Mouse (Mus musculus): Measurements from ENCODE around the gene Dkk3. TPM values are rescaled to one million over a fixed set of nuclear protein-coding genes. Genes with fewer than 3 reads are reported as not detected.

The Dkk3 gene
- total RNA-seq, 2 experiments from 2014 or later = 136 to 236 TPM

DNA sequence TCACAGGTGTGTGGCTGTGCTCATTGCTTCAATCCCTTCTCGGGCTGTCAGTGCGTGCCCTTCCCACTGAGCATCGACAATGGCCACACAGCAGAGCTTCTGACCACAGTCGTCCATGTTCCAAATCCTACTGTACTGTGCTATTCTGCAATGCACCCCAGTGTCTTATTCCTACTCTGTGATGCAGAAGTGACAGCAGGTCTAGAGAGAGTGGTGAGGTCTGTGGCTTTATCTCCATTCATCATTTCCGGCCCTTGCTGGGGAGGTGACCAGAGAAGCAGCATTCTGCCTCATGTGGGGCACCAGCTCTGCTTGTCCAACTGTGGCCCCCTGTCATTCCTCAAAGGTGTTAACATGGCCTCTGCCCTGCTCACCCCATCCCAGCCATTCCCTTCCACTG lies 22.3 kb downstream of the Dkk3 start:
- DNase-seq (ENCODE audit: low spot score in 2 of 2) = no peak
- intact Hi-C loops (cut with DNase I) = no loop called here

GRCm38 (mm10) chr7:112135161-112135560 lies 23.7 kb downstream of the Dkk3 start:
- no peak for DNase-seq (ENCODE audit: low spot score in 2 of 2)
- intact Hi-C loops (cut with DNase I) = no loop called here

DNA sequence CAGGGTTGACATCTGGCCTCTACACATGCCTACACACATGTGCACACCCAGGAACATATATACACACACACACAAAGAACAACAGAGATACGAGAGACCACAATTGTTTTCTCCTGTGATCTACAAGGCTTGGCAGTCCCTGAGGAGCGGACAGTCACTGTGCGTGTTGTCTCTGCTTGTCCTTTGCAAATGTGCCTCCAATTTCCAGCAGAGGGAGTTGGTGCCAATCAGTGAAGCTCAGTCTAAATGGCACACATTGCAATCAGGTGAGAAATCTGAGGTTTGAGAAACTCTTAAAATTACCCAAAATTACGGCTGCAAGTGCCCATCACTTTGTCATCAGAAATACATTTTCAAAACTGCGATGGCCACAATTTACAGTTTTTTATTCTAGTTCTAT lies 25.6 kb downstream of the Dkk3 start:
- intact Hi-C loops (cut with DNase I) = no loop called here
- DNase-seq (ENCODE audit: low spot score in 2 of 2) = no peak

DNA sequence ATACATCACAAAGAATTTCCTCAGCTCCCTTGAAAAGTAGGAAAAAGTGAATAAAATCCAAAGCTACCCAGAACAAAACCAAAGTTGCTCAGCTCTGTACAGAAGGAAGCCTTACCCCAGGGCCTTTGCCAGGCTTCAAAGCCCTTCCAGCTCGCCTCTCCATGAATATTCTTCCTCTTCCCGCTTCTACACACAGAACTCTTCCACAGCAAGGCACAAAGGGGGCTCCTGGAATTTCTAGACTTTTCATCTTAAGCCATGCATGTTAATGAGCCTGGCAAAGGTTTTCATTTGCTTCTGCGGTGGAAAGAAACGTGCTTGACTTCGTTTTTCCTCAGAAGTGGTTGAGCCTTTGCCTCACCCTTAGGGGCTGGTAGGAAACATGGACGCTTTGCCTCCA lies 26.9 kb downstream of the Dkk3 start:
- DNase-seq (ENCODE audit: low spot score in 2 of 2) = no peak
- intact Hi-C loops (cut with DNase I) = no loop called here

GRCm38 (mm10) chr7:112130660-112131059 lies 28.2 kb downstream of the Dkk3 start:
- intact Hi-C loops (cut with DNase I) = no loop called here
- no peak for DNase-seq (ENCODE audit: low spot score in 2 of 2)

DNA sequence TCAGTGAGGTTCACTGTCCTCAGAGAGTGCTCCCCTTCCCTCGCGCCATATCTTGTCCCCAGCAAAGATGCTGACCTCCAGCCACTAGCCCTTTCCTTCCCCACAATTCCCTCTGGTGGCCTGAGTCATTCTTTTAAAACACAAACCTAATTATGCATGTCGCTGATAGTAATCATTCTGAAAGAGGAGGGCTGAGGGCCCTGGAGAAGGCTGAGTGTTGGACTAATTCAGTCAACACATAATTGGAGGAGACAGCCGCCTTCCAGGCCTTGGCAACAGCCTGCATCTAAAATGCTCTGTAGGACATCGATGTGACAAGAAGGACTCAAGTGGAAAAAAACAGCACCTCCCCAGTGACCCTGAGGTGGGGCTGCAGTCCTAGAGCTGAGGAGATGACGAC lies 29.0 kb downstream of the Dkk3 start:
- DNase-seq (ENCODE audit: low spot score in 2 of 2) = peak in 1 of 2 experiments; percentile 2
- intact Hi-C loops (cut with DNase I) = no loop called here

- intact Hi-C loops (cut with DNase I) = no loop called here
- no peak for DNase-seq (ENCODE audit: low spot score in 2 of 2)
These were observed 30.0 kb downstream of the Dkk3 start for GRCm38 (mm10) chr7:112128810-112129209.

GRCm38 (mm10) chr7:112127954-112128353 lies 30.9 kb downstream of the Dkk3 start:
- DNase-seq (ENCODE audit: low spot score in 2 of 2) = peak; percentile 33 to 55
- intact Hi-C loops (cut with DNase I) = no loop called here

- intact Hi-C loops (cut with DNase I) = no loop called here
- DNase-seq (ENCODE audit: low spot score in 2 of 2) = no peak
These were observed 31.7 kb downstream of the Dkk3 start for GRCm38 (mm10) chr7:112127085-112127637.

DNA sequence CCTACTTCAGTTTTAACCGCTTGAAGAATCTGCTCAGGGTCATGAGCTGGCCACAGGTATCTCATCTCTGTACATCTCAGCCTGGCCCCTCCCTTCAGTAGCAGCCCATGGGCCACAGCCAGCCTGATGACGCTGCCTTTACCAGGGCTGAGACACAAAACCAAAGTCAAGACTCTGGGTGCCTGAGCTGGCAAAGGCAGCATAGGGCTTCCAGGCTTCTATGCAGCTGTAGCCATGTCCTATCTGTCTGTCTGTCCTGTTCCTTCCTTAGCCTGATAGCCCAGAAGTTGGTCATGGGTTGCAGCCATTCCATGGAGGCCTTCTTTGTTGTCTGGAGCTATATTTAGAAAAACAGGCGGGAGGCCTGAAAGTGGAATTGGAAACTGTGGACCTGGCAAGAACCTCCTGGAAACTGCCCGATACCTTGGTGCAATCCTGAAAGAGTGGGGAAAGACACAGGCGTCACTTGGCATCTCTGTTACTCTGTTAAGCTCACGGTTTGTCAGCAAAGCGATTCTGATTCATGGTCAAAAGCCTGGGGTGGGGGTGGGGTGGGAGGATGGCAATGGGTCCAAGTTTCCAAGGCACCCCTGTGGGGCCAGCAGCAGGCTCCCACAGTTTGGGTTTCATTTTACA lies 33.1 kb downstream of the Dkk3 start:
- intact Hi-C loops (cut with DNase I) = no loop called here
- no peak for DNase-seq (ENCODE audit: low spot score in 2 of 2)

- peak; percentile 69 to 80 for DNase-seq (ENCODE audit: low spot score in 2 of 2)
- intact Hi-C loops (cut with DNase I) = loop anchor here (2.0 to 5.0 kb wide), 2 partner anchors 41 to 54 kb away; no protein-coding TSS in a partner anchor
These were observed 35.2 kb downstream of the Dkk3 start for GRCm38 (mm10) chr7:112123612-112124011.

DNA sequence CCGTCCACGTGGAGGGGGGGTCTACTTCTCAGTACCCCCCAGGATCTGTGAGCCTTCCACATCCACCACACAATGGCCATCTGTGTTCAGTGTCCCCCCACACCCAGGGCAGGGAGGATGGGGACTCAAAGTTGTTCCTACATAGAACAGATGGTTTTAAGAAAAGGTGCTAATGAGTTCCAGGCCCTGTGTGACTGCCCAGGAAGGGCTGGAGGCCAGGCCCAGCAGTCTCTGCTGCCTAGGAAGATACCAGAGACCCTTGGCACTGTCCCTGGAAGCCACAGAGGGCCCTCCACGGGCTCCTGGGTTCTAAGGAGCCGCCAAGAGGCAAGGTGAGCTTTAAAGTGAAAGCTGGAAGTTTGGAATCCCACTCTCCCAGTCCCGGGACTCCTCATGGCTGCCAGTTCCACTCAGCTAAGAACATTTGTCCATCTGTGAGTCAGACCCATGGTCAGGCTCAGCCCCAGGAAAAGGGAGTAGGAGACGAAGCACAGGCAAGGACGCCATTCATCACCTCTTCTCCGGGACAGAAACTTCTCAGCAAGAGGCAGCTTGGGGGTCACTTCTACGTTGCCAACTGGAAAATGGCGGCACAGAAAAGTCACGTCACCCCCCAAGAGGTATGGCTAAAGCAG lies 36.9 kb downstream of the Dkk3 start:
- no peak for DNase-seq (ENCODE audit: low spot score in 2 of 2)
- intact Hi-C loops (cut with DNase I) = loop anchor here (2.0 to 5.0 kb wide), 2 partner anchors 43 to 55 kb away; no protein-coding TSS in a partner anchor

- intact Hi-C loops (cut with DNase I) = loop anchor here (5.0 kb wide), 1 partner anchor 56 kb away; no protein-coding TSS in a partner anchor
- DNase-seq (ENCODE audit: low spot score in 2 of 2) = no peak
These were observed 37.7 kb downstream of the Dkk3 start for GRCm38 (mm10) chr7:112120861-112121810.

- intact Hi-C loops (cut with DNase I) = no loop called here
- no peak for DNase-seq (ENCODE audit: low spot score in 2 of 2)
These were observed 39.6 kb downstream of the Dkk3 start for GRCm38 (mm10) chr7:112119248-112119647.

- DNase-seq (ENCODE audit: low spot score in 2 of 2) = no peak
- intact Hi-C loops (cut with DNase I) = no loop called here
These were observed 40.8 kb downstream of the Dkk3 start for GRCm38 (mm10) chr7:112118086-112118485.

DNA sequence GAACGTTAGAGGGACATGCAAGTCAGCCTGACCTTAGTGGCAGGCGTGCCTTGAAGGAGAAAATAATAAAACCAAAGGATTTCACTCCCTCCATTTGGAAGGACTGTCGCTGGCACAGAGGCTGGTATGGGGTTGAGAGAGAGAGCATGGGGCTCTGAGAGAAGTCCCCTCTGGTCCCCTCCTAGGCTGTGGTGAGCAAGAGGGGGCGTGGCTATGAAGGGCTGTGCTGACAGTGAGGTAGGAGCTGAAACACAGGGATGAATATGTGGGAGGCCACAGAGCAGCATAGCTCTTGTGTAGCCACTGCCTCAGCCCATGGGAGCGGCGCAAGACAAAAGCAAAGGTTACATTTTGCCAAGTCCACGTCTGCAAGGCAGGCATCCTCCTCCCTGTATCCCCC lies 41.4 kb downstream of the Dkk3 start:
- intact Hi-C loops (cut with DNase I) = no loop called here
- DNase-seq (ENCODE audit: low spot score in 2 of 2) = no peak

DNA sequence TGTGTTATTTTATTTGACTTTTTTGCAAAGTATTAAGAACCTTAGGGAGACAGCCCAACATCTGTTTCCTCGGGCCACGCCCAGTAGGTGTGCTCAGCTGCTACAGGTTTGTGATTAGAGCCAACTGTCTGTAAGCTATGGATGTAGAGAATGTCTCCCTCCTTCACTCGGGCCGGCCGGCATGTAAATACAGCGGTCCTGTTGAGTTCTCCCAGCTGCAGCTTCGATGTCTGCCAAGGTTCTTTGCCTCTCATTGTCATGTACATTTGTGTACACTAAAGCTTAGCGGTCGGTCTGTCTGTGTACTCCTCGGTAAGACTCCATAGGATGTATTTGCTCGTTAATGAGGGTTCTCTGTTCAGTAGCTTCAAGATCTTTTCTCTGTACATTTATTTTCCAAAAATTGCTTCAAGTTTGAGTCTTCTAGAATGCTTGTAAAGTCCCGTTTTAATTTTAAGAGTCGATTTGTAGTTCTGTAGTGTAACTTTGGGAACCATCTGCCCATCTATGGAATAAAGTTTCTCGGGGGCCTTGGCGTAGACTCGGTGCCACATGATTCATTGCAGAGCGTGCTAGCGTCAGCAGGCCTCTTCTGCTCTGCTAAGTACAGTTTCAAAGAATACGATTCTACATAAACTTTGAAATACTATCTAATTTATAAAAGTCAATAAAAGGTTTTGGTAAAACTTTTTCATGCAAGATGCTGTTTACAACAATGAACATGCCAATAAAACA lies 48.1 kb downstream of the Dkk3 start:
- no peak for DNase-seq (ENCODE audit: low spot score in 2 of 2)
- intact Hi-C loops (cut with DNase I) = no loop called here

GRCm38 (mm10) chr7:112108757-112109156 lies 50.1 kb downstream of the Dkk3 start:
- intact Hi-C loops (cut with DNase I) = no loop called here
- no peak for DNase-seq (ENCODE audit: low spot score in 2 of 2)

DNA sequence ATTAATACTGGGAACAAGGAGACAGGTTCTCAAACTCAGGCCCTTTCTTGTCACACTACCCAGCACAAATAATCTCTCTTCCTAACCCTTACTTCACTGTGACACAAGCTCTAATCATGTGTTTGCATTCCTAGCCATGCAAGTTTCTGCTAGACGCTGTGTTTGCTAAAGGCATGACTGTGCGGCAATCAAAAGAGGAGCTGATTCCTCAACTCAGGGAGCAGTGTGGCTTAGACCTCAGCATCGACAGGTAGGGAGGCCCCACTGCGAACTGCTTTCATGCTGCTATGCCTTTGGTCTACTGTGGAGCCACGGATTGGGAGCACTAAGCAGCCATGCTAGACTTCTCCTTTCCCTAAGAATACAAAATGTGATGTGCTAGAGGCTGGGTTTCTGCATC lies 55.0 kb downstream of the Dkk3 start:
- no peak for DNase-seq (ENCODE audit: low spot score in 2 of 2)
- intact Hi-C loops (cut with DNase I) = no loop called here

Measured in left cerebral cortex, postnatal 36 days (tissue).